Mouse (Mus musculus) hindbrain, embryonic 13.5 days (tissue): ENCODE results near the gene Hes3. TPM values are rescaled to one million over a fixed set of nuclear protein-coding genes. Genes with fewer than 3 reads are reported as not detected.
A peak's percentile ranks its signal among the peaks of the same experiment; 100 is the strongest.

Experiments used
- ATAC-seq: fragments of 200-750 bp; cut with Nextera tagmentation; 2 replicates; pipeline ENCODE4 v1.8.0; 2017; ENCODE audit warnings: moderate TSS enrichment; ENCODE audit not compliant: low FRiP score
- H3K27ac ChIP-seq: fragments of 300-500 bp; sonication (generic); 2 replicates; pipeline ENCODE4 v1.5.1; 2015; ENCODE audit warnings: inconsistent platforms, mild to moderate bottlenecking, moderate library complexity
- H3K27me3 ChIP-seq: fragments of 300-500 bp; sonication (generic); 2 replicates; pipeline ENCODE4 v1.6.1; 2015; ENCODE audit warnings: mild to moderate bottlenecking, inconsistent platforms
- H3K36me3 ChIP-seq: fragments of 300-500 bp; sonication (generic); 2 replicates; pipeline ENCODE4 v1.6.1; 2015; ENCODE audit warnings: mild to moderate bottlenecking, inconsistent platforms
- H3K4me1 ChIP-seq: fragments of 300-500 bp; sonication (generic); replicated peaks from 2 replicates; pipeline ENCODE4 v1.6.1; 2015; ENCODE audit warnings: inconsistent platforms
- H3K4me2 ChIP-seq: fragments of 300-500 bp; sonication (generic); 2 replicates; pipeline ENCODE4 v1.6.1; 2015; ENCODE audit warnings: inconsistent platforms, mild to moderate bottlenecking, moderate library complexity
- H3K4me3 ChIP-seq: fragments of 300-500 bp; sonication (generic); 2 replicates; pipeline ENCODE4 v1.5.1; 2015; ENCODE audit warnings: mild to moderate bottlenecking, inconsistent platforms
- H3K9ac ChIP-seq: fragments of 300-500 bp; sonication (generic); 2 replicates; pipeline ENCODE4 v1.6.1; 2015; ENCODE audit warnings: mild to moderate bottlenecking, inconsistent platforms
- H3K9me3 ChIP-seq: fragments of 300-500 bp; sonication (generic); 2 replicates; pipeline ENCODE4 v1.6.1; 2016; ENCODE audit warnings: inconsistent platforms
- WGBS: fragments of 180-500 bp; shearing (Covaris S2); methylation state at CpG from one replicate; pipeline ENCODE4 v1.1.7; 2015; 5-methylcytosine and 5-hydroxymethylcytosine counted together
- polyA plus RNA-seq: library from polyadenylated mRNA; unstranded; fragments of >200 nt; fragmentation: Nextera tagmentation; extraction: Ambion mirVana; gene quantifications from 2 replicates; pipeline ENCODE4 v1.2.1, GENCODE M21; 2015

Gene Hes3
- polyA plus RNA-seq, 1 experiment from 2014 or later, result 0.38 TPM

DNA sequence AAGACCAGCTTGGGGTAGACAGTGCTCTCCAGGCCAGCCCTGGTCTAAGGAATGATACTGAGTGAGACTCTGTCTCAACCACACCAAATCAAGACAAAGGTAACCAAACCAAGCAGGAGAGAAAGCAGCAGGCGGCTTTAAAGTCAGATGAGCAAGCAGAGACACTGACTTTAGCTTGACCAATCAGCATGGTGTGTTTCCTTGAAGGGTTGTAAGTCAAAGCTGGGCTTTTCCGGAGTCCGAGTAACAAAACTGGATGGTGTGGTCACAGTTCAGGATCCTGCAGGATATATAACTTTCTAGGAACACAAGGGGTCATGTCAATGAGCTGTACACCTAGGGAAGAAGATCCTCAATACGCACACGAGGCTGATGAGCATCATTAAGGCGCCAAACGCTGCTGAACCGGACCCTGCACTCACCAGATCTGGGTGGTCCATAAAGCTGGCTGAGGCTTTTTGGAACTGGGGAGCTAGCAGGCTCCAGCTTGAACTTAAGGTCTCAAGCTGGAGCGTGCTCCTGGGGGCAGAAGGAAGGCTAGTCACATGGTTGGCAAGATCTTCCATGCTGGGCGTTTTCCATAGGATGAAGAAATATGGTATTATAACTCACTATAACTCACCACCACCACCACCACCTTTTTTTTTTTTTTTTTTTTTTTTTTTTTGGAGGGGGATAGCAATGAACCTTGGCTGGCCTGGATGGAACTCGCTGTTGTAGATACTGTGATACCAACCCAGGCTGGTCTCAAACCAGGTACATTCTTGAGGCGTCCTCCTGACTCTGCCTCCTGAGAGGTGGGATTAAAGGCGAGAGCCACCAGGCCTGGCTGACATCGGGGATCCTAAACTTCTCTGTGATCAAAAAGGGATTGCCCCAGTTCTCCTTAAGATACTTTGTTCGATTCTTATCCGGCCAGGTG, 33.4 kb upstream of the Hes3 start:
- Histone ChIP-seq H3K4me1 (peaks cover 22% of the 10 kb centered on the region), H3K27ac (no peak overlapping the region), H3K36me3 (peaks cover 14% of the 10 kb centered on the region), H3K9ac (no peak overlapping the region), H3K9me3 (no peaks in the 10 kb centered on the region), H3K4me2 (peak overlapping the region; percentile 88), H3K4me3 (peak overlapping the region; percentile 95), H3K27me3 (0 out of 2 replicates have a peak, but pooled peaks cover 12% of the 10 kb centered on the region)
- WGBS, result 58% methylated on average over 16 of the region's 16 CpGs
- peak; percentile 44 for ATAC-seq

DNA sequence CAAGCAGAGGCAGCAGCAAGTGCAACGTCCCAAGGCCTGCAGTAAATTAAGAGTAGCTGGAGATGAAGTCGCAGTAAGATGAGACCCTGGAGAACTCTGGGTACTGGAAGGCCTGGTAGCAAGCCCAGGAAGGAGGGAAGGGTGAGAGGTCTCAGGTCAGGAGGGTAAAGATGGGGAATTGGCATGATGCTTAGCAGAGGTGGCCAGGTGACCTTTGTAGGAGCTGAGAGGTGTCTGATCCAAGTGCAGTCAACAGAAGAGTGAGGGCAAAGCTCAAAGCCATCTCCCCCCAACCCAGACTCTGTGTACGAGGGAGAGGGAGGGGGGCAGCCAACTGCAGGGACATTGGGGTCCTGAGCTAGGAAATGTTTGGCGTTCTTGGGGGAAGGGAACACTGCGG, 30.0 kb upstream of the Hes3 start:
- ATAC-seq, result no peak
- H3K36me3 ChIP-seq, result no peaks in the 10 kb centered on the region
- H3K9ac ChIP-seq, result peak overlapping the region; percentile 24; the same call in 1 of the 2 replicates
- peaks cover 41% of the 10 kb centered on the region for H3K27me3 ChIP-seq
- no peak overlapping the region for H3K4me2 ChIP-seq
- H3K4me1 ChIP-seq, result peaks cover 10% of the 10 kb centered on the region
- H3K9me3 ChIP-seq, result no peaks in the 10 kb centered on the region
- H3K27ac ChIP-seq, result no peak overlapping the region
- H3K4me3 ChIP-seq, result no peak overlapping the region
- WGBS, result 58% methylated on average over 5 of the region's 5 CpGs

DNA sequence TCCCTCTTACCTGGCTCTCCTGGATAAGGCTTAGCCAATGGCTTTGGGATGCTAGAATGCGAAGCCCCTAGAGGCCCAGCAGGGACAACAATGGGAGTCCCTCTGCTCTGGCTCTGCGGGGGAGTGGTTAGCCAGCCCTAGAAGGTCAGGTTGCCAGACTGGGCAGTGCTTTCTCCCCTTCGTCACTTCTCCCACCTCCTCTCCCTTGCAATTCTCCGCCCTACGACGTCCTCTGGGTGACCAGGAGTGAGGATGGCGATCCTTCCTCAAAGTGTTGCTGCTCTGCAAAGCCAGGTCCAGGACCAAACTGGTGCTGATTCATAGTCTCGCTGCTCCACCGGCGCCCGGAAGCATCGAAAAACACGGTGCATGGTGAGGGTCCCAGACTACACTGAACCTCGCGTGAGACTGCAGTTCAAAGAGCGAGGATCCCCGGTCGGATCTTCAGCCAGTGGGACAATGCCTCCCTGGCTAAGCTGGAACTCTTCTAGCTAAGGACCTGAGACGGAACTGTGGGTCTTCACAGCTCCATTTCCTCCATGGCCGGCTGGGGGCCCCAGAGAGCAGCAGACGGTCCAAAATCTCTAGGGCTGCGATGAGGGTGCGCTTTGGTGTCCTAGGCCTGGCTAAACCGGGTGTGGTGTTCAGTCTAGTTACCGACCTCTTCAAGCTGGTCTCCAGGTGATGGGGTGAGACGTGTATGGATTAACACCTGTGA, 27.2 kb upstream of the Hes3 start, which contains the start of gene Rnf207:
TSS of gene Rnf207 (minus strand) at position 477 of the 718 bp plus-strand sequence.
- no peaks in the 10 kb centered on the region for H3K36me3 ChIP-seq
- H3K27me3 ChIP-seq, result peaks cover 69% of the 10 kb centered on the region
- H3K27ac ChIP-seq, result no peak within 1 kb of the TSS
- peak within 1 kb of the TSS; percentile 18; the same call in 1 of the 2 replicates for H3K4me3 ChIP-seq
- peaks cover 24% of the 10 kb centered on the region for H3K4me1 ChIP-seq
- H3K9ac ChIP-seq, result peak within 1 kb of the TSS; percentile 51; the same call in 1 of the 2 replicates
- WGBS, result 4% methylated on average over 26 of the region's 26 CpGs
- no peaks in the 10 kb centered on the region for H3K9me3 ChIP-seq
- H3K4me2 ChIP-seq, result peak within 1 kb of the TSS; percentile 29
- no peak for ATAC-seq

DNA sequence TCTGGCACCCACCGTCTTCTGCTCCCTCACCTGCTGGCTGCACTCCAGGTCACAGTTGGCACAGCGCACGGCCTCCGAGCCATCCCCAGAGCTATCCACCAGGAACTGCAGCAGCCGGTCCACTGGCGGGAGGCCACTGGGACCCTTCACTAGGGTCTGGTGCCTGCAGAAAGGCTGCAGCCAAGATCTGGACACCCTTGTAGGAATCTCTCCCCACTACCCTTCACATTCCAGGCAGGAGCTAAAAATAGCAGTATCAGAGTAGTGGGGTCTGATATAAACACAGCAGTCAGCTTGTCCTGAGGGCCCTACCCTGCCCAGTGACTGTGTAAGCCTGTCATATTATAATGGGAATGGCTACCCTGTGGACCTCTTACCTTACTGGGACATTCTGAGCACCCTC, 26.2 kb upstream of the Hes3 start:
- no peak for ATAC-seq
- WGBS, result 90% methylated on average over 6 of the region's 6 CpGs
- Histone ChIP-seq H3K27me3 (peaks cover 76% of the 10 kb centered on the region), H3K4me2 (no peak overlapping the region), H3K36me3 (no peaks in the 10 kb centered on the region), H3K9ac (0 out of 2 replicates have a peak overlapping the region, but pooled peaks have one; percentile 36), H3K4me3 (no peak overlapping the region), H3K4me1 (peaks cover 34% of the 10 kb centered on the region), H3K27ac (no peak overlapping the region), H3K9me3 (no peaks in the 10 kb centered on the region)

DNA sequence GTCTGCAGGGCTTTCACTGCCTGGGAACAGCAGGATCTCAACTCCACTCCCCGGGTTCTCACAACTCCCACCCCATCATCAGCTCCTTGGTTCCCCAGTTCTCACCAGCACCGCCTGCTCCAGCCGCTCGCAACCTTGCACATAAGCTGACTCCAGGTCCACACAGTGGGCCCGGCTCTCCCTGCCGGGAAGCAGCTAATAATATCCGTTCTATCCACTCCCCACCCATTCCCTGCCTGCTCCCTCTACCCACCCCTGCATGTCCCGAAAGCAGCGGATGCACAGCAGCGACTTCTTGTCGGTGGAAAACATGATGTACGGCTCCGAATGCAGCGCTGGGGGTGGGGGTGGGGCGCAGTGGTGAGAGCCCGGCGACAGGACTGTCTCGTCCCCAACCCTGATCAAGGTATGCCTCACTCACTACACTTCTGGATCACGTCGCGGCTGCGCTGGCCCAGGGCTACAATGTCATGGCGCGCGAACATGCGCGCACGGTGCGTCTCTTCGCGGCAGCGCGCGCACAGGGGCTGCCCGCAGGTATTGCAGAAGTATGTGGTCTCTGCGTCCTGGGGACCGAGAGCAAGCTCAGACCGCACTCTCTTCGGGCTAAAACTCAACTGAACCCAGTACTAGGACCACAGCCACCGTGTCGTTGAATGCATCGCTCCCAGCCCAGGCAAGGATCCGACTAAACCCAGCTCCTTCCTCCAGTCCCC, 24.2 kb upstream of the Hes3 start:
- peaks cover 87% of the 10 kb centered on the region for H3K27me3 ChIP-seq
- ATAC-seq, result no peak
- H3K4me1 ChIP-seq, result peaks cover 43% of the 10 kb centered on the region
- peak overlapping the region; percentile 37 for H3K4me3 ChIP-seq
- H3K4me2 ChIP-seq, result peak overlapping the region; percentile 57
- WGBS, result 1% methylated on average over 43 of the region's 43 CpGs
- no peak overlapping the region for H3K27ac ChIP-seq
- no peaks in the 10 kb centered on the region for H3K9me3 ChIP-seq
- H3K36me3 ChIP-seq, result no peaks in the 10 kb centered on the region
- H3K9ac ChIP-seq, result peak overlapping the region; percentile 62

DNA sequence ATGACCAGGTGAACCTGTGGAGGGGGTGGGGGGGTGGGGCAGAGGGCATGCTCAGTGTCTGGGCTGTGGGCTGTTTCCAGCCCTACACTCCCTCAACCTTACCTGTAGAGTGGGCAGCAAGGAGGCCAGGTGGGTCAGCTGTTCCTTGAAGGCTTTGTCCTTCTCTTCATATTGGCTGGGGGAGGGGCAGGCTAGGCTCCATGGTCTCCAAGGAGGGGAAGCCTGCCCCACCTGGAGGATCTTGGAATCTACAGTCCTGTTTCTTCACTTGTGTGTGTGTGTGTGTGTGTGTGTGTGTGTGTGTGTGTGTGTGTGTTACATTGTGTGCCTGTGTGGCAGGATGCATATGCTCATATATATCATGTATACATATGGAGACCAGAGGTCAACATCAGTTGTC, 22.5 kb upstream of the Hes3 start:
- Histone ChIP-seq H3K36me3 (peaks cover 4% of the 10 kb centered on the region; the same call in 1 of the 2 replicates), H3K4me1 (peaks cover 43% of the 10 kb centered on the region), H3K27me3 (peaks cover 100% of the 10 kb centered on the region), H3K4me2 (peak overlapping the region; percentile 59), H3K9ac (no peak overlapping the region), H3K27ac (no peak overlapping the region), H3K4me3 (peak overlapping the region; percentile 40; the same call in 1 of the 2 replicates), H3K9me3 (no peaks in the 10 kb centered on the region)
- ATAC-seq, result no peak

DNA sequence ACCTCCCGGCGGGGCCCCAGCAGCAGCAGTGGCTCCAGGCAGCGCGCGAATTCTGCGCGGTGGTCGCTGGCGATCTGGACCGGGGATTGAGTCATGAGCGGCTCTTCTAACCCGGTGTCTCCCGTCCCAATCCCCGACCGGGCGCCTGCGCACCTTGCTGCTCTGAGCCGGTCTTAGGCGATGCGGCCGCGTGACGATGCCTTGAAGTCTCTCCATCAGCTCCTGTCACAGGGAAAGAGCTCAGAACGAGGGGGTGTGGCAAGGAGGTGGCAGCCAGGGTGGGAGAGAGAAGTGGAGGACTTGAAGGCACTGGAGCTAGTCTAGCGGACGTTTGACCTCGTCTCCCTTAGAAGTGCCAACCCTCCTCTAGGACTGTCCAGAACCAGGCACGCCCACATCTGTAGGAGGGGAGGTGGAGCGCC, 21.8 kb upstream of the Hes3 start:
- Histone ChIP-seq H3K27me3 (peaks cover 95% of the 10 kb centered on the region), H3K9ac (peak overlapping the region; percentile 64), H3K4me3 (peak overlapping the region; percentile 40), H3K4me1 (peaks cover 36% of the 10 kb centered on the region), H3K9me3 (no peaks in the 10 kb centered on the region), H3K36me3 (peaks cover 7% of the 10 kb centered on the region; the same call in 1 of the 2 replicates), H3K27ac (no peak overlapping the region), H3K4me2 (peak overlapping the region; percentile 59)
- peak; percentile 65 for ATAC-seq
- under 1% methylated on average over 29 of the region's 29 CpGs for WGBS

DNA sequence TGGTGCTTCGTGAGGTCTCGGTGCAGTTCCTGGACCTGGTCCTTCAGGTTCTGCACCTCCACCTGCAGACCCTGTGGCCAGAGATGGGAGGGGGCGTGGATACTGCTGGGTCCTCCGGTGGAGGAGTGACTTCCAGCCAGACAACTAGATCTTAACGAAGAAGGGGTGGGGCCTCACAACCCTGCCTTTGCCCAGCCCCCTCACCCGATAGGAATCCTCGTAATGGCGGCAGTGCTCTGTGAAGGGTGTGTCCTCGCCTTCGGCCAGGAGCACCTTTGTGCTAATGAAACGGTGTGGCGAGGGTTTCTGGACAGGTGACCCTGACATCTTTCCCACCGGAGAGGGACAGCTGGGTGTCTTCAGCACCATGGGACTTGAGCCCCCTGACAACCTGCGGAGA, 20.7 kb upstream of the Hes3 start:
- Histone ChIP-seq H3K27ac (no peak overlapping the region; the same call in 1 of the 2 replicates), H3K27me3 (peaks cover 90% of the 10 kb centered on the region), H3K36me3 (peaks cover 7% of the 10 kb centered on the region; the same call in 1 of the 2 replicates), H3K4me3 (peak overlapping the region; percentile 40), H3K9me3 (no peaks in the 10 kb centered on the region), H3K4me2 (peak overlapping the region; percentile 59), H3K4me1 (peaks cover 35% of the 10 kb centered on the region), H3K9ac (peak overlapping the region; percentile 64)
- no peak for ATAC-seq
- WGBS, result 5% methylated on average over 14 of the region's 14 CpGs

DNA sequence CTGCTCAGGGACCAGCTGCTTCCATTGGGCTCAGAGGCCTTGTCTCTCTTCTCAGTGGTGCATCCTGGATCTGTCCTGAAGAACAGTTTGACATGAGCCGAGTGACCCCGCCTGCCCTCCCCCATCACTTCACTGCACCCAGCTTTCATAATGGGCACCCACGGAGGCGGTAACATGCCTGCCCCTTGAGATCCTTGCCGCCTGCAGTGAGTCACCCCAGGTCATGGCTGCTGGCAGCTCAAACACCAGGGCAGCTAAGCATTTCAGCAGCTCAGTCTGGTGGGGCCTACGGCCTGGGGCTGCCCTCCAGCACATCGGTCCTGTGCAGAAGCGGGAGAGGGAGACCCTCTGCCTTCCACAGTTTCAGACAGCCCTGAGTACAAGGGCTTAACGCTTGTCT, 16.1 kb upstream of the Hes3 start:
- WGBS, result 74% methylated on average over 9 of the region's 9 CpGs
- Histone ChIP-seq H3K4me1 (peaks cover 22% of the 10 kb centered on the region), H3K36me3 (peaks cover 31% of the 10 kb centered on the region), H3K9ac (0 out of 2 replicates have a peak overlapping the region, but pooled peaks have one; percentile 2), H3K4me2 (no peak overlapping the region), H3K27me3 (peaks cover 48% of the 10 kb centered on the region), H3K27ac (no peak overlapping the region), H3K9me3 (no peaks in the 10 kb centered on the region), H3K4me3 (no peak overlapping the region)
- ATAC-seq, result no peak

DNA sequence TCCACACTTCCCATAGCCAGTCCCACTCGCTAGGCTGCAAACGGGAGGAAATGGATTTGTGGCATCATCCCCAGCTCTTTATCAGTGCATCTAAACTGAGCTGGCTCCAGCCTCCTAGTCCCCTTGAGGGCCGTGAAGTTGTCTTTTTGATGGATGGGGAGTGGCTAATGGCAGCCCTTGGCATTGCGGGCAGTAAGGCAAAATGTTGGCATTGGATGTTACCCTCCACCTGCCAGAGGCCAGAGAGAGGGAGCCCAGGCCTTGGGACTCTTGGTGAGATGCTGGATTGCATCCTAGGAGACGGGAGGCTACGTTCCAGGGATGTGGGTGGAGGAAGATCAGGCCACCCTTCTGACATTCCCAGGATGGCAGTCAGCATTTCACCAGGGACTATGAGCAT, 14.5 kb upstream of the Hes3 start:
- Histone ChIP-seq H3K9me3 (no peaks in the 10 kb centered on the region), H3K36me3 (peaks cover 47% of the 10 kb centered on the region), H3K27ac (peak overlapping the region; percentile 20; the same call in 1 of the 2 replicates), H3K4me3 (no peak overlapping the region), H3K9ac (peak overlapping the region; percentile 58), H3K4me2 (no peak overlapping the region), H3K27me3 (peaks cover 32% of the 10 kb centered on the region), H3K4me1 (peaks cover 15% of the 10 kb centered on the region)
- 71% methylated on average over 6 of the region's 6 CpGs for WGBS
- no peak for ATAC-seq

DNA sequence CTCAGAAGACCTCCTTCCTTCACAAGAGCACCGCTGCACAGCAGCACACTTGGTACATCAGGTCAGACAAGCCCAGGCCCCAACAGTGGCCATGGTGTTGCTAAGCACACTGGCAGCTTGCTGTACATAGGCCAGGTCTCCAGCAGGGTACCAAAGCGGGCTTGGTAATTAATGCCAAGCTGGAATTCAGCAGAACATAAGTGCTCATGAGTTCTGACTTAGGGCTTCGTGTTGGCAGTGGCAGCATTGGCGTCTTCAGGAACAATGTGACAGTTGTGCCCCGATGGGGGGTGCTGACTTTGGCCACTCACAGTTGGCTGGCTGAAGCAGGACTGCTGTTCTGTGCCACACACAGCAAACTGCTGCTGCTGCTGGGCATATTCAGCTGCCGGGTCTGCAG, 13.2 kb upstream of the Hes3 start:
- Histone ChIP-seq H3K4me2 (no peak overlapping the region), H3K4me1 (peaks cover 15% of the 10 kb centered on the region), H3K9ac (no peak overlapping the region), H3K36me3 (peaks cover 60% of the 10 kb centered on the region), H3K4me3 (no peak overlapping the region), H3K27ac (no peak overlapping the region), H3K9me3 (no peaks in the 10 kb centered on the region), H3K27me3 (peaks cover 19% of the 10 kb centered on the region)
- ATAC-seq, result no peak
- 88% methylated on average over 6 of the region's 6 CpGs for WGBS
